Mouse (Mus musculus) forebrain, embryonic 12.5 days (tissue): ENCODE results near the gene Cds1. TPM values are rescaled to one million over a fixed set of nuclear protein-coding genes. Genes with fewer than 3 reads are reported as not detected.

Experiments used
- ATAC-seq: fragments of 200-750 bp; cut with Nextera tagmentation; 2 replicates; pipeline ENCODE4 v1.8.0; 2017; ENCODE audit warnings: moderate TSS enrichment; ENCODE audit not compliant: low FRiP score
- H3K27ac ChIP-seq: fragments of 300-500 bp; sonication (generic); 2 replicates; pipeline ENCODE4 v1.5.1; 2016; ENCODE audit warnings: mild to moderate bottlenecking
- H3K27me3 ChIP-seq: fragments of 300-500 bp; sonication (generic); 2 replicates; pipeline ENCODE4 v1.6.1; 2016; ENCODE audit warnings: mild to moderate bottlenecking
- H3K36me3 ChIP-seq: fragments of 300-500 bp; sonication (generic); replicated peaks from 2 replicates; pipeline ENCODE4 v1.6.1; 2016; ENCODE audit warnings: mild to moderate bottlenecking
- H3K4me1 ChIP-seq: fragments of 300-500 bp; sonication (generic); 2 replicates; pipeline ENCODE4 v1.6.1; 2016
- H3K4me2 ChIP-seq: fragments of 300-500 bp; sonication (generic); 2 replicates; pipeline ENCODE4 v1.6.1; 2016; ENCODE audit warnings: mild to moderate bottlenecking, moderate library complexity
- H3K4me3 ChIP-seq: fragments of 300-500 bp; sonication (generic); replicated peaks from 2 replicates; pipeline ENCODE4 v1.5.1; 2016; ENCODE audit warnings: mild to moderate bottlenecking
- H3K9ac ChIP-seq: fragments of 300-500 bp; sonication (generic); 2 replicates; pipeline ENCODE4 v1.6.1; 2016; ENCODE audit warnings: mild to moderate bottlenecking
- H3K9me3 ChIP-seq: fragments of 300-500 bp; sonication (generic); 2 replicates; pipeline ENCODE4 v1.6.1; 2016
- WGBS: fragments of 180-500 bp; shearing (Covaris S2); methylation state at CpG from one replicate; pipeline ENCODE4 v1.1.7; 2016; 5-methylcytosine and 5-hydroxymethylcytosine counted together
- polyA plus RNA-seq: library from polyadenylated mRNA; unstranded; fragments of >200 nt; fragmentation: Nextera tagmentation; extraction: Ambion mirVana; gene quantifications from 2 replicates; pipeline ENCODE4 v1.2.1, GENCODE M21; 2016

Cds1 gene
- polyA plus RNA-seq, 1 experiment from 2014 or later, result 1.5 TPM

DNA sequence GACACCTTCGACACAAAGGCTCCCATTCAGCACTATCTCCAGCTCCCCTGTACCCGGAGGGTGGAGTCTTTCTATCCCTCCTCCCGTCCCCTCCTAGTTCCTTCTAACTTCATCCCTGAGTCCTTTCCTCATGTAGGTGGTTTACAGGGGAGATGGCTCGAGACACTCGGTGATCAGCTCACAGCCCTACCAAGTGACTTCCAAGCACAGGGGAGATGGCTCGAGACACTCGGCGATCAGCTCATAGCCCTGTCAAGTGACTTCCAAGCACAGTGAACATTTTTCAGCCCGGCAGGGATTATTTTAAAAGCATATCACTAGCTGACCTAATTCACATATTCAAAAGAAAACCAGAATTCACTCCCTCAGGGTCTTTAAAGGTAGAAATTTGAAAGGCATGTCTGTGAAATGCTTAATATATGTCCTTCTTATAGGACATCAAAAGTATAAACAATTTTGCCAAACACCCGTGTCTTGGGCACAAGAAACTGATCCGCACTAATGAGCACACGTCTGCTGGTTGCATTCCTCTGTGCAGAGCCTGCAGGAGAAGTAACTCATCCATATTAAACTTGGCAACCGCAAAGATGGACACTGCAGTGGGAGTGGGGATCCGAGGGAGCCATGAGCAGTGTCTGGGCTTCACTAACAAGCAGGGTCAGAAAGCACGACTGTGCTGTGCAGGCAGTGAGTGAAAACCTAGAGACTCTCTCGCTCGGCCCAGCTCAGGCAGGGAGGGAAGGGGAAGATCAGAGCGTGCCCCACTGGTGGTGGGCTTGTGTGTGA is 97.0 kb downstream of the Cds1 start:
- Histone ChIP-seq H3K27me3 (no peaks in the 10 kb centered on the region), H3K9ac (no peak overlapping the region), H3K4me3 (no peak overlapping the region), H3K9me3 (no peaks in the 10 kb centered on the region), H3K4me2 (no peak overlapping the region), H3K27ac (no peak overlapping the region), H3K4me1 (no peaks in the 10 kb centered on the region), H3K36me3 (peaks cover 94% of the 10 kb centered on the region)
- no peak for ATAC-seq
- WGBS, result 92% methylated on average over 18 of the region's 18 CpGs

DNA sequence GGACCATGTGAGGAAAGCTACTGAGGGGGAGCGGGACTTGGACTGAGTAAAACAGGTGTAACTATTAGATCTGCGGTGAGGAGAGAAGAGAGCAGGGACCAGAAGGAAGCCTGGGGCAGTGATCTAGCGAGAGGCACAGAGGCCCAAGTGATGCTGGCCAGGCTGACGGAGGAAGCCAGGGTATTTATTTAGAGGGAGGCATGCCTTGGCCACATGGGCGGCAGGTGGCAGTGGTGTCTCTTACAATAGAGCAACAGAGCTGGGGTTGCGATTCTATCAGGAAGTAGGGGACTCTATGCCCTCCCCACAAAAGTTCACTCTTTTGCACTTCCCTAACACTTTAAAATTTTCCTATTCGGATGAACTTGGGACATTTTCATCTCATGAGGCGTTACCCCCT is 97.7 kb downstream of the Cds1 start:
- no peaks in the 10 kb centered on the region for H3K4me1 ChIP-seq
- no peak overlapping the region for H3K4me3 ChIP-seq
- no peak overlapping the region for H3K9ac ChIP-seq
- H3K4me2 ChIP-seq, result no peak overlapping the region
- no peaks in the 10 kb centered on the region for H3K27me3 ChIP-seq
- H3K36me3 ChIP-seq, result peaks cover 93% of the 10 kb centered on the region
- 93% methylated on average over 8 of the region's 8 CpGs for WGBS
- H3K27ac ChIP-seq, result no peak overlapping the region
- no peak for ATAC-seq
- no peaks in the 10 kb centered on the region for H3K9me3 ChIP-seq

DNA sequence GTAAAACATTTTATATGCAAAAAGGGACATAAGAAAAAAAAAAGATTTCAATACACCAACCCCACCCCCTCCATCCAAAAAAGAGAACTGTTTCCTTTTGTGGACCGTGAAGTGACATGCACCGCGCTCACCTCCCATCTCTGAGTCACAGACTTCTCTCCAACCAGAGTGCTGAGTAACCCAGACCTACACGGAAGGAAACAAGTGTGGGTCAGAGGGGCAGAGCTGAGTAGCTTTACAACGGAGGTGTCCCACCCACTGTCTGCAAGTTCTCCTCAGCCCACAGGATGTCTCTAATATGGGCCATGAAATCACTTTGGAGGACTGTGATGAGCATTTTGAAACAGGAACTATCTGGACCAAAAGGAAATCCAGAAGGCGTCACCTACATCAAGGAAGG is 99.0 kb downstream of the Cds1 start:
- Histone ChIP-seq H3K9me3 (no peaks in the 10 kb centered on the region), H3K4me3 (no peak overlapping the region)
- WGBS, result 96% methylated on average over 6 of the region's 6 CpGs

DNA sequence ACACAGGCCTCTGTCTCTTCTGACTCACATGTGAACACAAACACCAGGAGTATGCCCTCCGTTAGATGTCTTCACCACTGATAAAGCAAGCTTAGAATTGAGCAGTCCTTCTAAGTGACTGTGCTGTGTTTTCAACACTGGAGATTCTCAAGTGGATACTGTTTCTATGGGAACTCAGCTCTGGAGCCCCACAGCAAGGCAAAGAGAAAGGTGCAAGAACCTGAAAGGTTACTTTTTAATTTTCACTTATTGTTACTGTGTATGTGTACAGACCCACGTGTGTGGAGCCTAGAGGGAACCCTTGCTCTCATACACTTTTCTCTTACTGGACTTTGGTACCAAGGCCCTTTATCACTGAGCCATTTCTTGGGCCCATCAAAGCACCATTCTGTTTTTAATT is 101.8 kb downstream of the Cds1 start:
- H3K4me2 ChIP-seq, result no peak overlapping the region
- no peak for ATAC-seq
- no peak overlapping the region for H3K9ac ChIP-seq
- no peak overlapping the region for H3K4me3 ChIP-seq
- H3K36me3 ChIP-seq, result peaks cover 91% of the 10 kb centered on the region
- H3K27me3 ChIP-seq, result no peaks in the 10 kb centered on the region
- H3K9me3 ChIP-seq, result no peaks in the 10 kb centered on the region
- no peak overlapping the region for H3K27ac ChIP-seq
- 85% methylated on average over 2 of the region's 2 CpGs for WGBS
- H3K4me1 ChIP-seq, result no peaks in the 10 kb centered on the region

More for the DNA sequence above, 99.0 kb downstream of the Cds1 start:
- Histone ChIP-seq H3K4me2 (no peak overlapping the region), H3K36me3 (peaks cover 92% of the 10 kb centered on the region), H3K9ac (no peak overlapping the region), H3K27me3 (no peaks in the 10 kb centered on the region), H3K4me1 (no peaks in the 10 kb centered on the region), H3K27ac (no peak overlapping the region)
- no peak for ATAC-seq

Other genes starting within 250 kb of the Cds1 start
- 0.40 and 0.50 TPM in 2 replicates for gene Nkx6-1, start 100.1 kb upstream of the Cds1 start, polyA plus RNA-seq